Mouse (Mus musculus): ENCODE results near the gene Ddx19b. TPM values are rescaled to one million over a fixed set of nuclear protein-coding genes. Genes with fewer than 3 reads are reported as not detected.
"Not testable (repeated sequence)": the region's sequence is repeated elsewhere in the genome, so short reads cannot be mapped to it uniquely, and the experiment has no call there.

Ddx19b gene
- total RNA-seq, 4 experiments from 2014 or later: 12.2 to 15.2 (median 13.7) TPM

- DNase-seq (ENCODE audit: low spot score in 2 of 2): peak; percentile 68 to 81
Measured at GRCm38 (mm10) chr8:110965594-110965993, 66.0 kb downstream of the Ddx19b start.

- DNase-seq (ENCODE audit: low spot score in 2 of 2): no peak
Measured at GRCm38 (mm10) chr8:110964666-110965065, 66.9 kb downstream of the Ddx19b start.

- DNase-seq (ENCODE audit: low spot score in 2 of 2): no peak
Measured at GRCm38 (mm10) chr8:110963051-110963450, 68.5 kb downstream of the Ddx19b start.

GRCm38 (mm10) chr8:110959906-110960305 is 71.6 kb downstream of the Ddx19b start:
- no peak for DNase-seq (ENCODE audit: low spot score in 2 of 2)

GRCm38 (mm10) chr8:110959071-110959780 is 72.3 kb downstream of the Ddx19b start:
- no peak for DNase-seq (ENCODE audit: low spot score in 2 of 2)

- not testable (repeated sequence) for DNase-seq (ENCODE audit: low spot score in 2 of 2)
Measured at GRCm38 (mm10) chr8:110958553-110958952, 73.0 kb downstream of the Ddx19b start.

GRCm38 (mm10) chr8:110958135-110958534 is 73.4 kb downstream of the Ddx19b start:
- no peak for DNase-seq (ENCODE audit: low spot score in 2 of 2)

- no peak for DNase-seq (ENCODE audit: low spot score in 2 of 2)
Measured at GRCm38 (mm10) chr8:110957471-110957870, 74.1 kb downstream of the Ddx19b start.

GRCm38 (mm10) chr8:110956619-110957450 is 74.7 kb downstream of the Ddx19b start:
- no peak for DNase-seq (ENCODE audit: low spot score in 2 of 2)

- no peak for DNase-seq (ENCODE audit: low spot score in 2 of 2)
Measured at GRCm38 (mm10) chr8:110954776-110955175, 76.8 kb downstream of the Ddx19b start.

Small RNAs within 50 kb of the gene (microRNA-seq; reads per million reads assigned to microRNA genes)
- not detected for gene Gm24103
- gene Mir3473d: not detected

Other genes starting within 250 kb of the Ddx19b start
- gene Il34, start 225.8 kb downstream of the Ddx19b start, total RNA-seq (2022): 1 to 10 TPM; 1.6 to 5.5 (median 4.3) TPM
- 10 to 100 TPM; 61.0 to 68.2 (median 64.3) TPM for gene Cog4, start 185.2 kb downstream of the Ddx19b start, total RNA-seq (2022)
- 10 to 100 TPM; 14.1 to 19.3 (median 14.3) TPM for gene Sf3b3, start 185.0 kb downstream of the Ddx19b start, total RNA-seq (2022)
- 1 to 10 TPM; 3.6 to 4.5 (median 4.0) TPM for gene Fuk, start 129.3 kb downstream of the Ddx19b start, total RNA-seq (2022)
- 10 to 100 TPM; 45.0 to 59.2 (median 50.7) TPM for gene St3gal2, start 111.8 kb downstream of the Ddx19b start, total RNA-seq (2022)
- gene Ddx19a, start 34.0 kb downstream of the Ddx19b start, total RNA-seq (2022): 10 to 100 TPM; 28.7 to 31.0 (median 29.5) TPM
- gene Aars, start 1.4 kb upstream of the Ddx19b start, total RNA-seq (2022): 10 to 100 TPM; 41.3 to 51.9 (median 48.3) TPM
- gene Exosc6, start 24.6 kb upstream of the Ddx19b start, total RNA-seq (2022): not detected
- under 1 TPM; 0.13 to 0.54 (median 0.29) TPM for gene Clec18a, start 60.7 kb upstream of the Ddx19b start, total RNA-seq (2022)
- gene Pdpr, start 62.9 kb upstream of the Ddx19b start, total RNA-seq (2022): 100 to 1,000 TPM; 110 to 135 (median 133) TPM
- 10 to 100 TPM; 31.4 to 34.4 (median 32.8) TPM for gene Glg1, start 227.5 kb upstream of the Ddx19b start, total RNA-seq (2022)